Mouse (Mus musculus) frontal cortex, postnatal 36 days (tissue): ENCODE data around the gene Matn4.
"Not testable (repeated sequence)": the region's sequence is repeated elsewhere in the genome, so short reads cannot be mapped to it uniquely, and the experiment has no call there.

Experiments
- DNase-seq, 2 experiments: peaks; one replicate each; pipeline ENCODE4 v3.0.0; 2022; ENCODE audit warnings: low spot score in 2 of 2

The Matn4 gene

DNA sequence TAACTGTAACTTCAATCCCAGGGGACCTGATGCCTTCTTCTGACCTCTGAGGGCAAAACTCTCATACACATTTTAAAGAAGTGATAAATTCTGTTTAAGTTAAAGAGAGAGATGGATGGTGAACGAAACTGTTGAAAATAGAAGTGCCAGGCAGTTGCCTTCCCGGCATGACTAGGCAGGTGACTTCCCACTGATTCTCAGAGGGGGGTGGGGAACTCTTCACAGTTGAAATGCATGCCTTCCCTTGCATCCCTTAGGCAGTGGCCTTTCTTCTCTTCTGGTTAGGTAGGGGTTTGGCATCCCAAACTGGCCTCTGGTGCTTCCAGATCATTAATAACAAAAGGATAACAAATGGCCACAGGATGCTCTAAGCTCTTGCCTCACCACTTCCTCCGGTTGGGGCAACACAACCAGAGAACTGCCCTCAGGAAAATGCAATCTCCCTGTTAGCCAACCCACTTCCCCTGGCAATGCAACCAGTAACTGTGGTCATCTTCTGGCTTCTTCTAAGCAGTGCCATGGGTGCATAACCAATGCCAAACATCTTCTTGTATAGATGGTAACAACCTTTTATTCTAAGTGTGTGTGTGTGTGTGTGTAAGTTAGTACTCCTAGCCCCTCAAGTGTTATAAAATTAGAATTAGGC is 32.4 kb downstream of the Matn4 start:
- DNase-seq: no peak

DNA sequence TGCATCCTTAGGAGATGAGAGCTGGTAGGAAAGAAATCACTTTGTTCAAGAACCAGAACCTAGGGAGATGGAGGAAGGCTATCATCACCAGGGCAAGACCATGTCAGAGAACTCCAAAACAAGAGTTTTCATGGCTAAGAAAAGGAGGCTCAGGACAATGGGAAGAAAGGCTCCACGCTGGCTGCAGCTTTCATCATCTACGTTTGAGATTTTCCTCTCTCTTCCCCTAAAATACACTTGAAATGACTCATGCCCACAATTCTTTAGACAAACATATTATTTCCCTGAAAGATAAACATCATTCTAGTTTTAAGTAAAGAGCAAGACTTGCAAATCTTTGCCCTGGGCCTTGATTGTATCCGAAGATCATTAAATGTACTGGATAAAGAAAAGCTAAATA is 33.6 kb downstream of the Matn4 start:
- no peak for DNase-seq

DNA sequence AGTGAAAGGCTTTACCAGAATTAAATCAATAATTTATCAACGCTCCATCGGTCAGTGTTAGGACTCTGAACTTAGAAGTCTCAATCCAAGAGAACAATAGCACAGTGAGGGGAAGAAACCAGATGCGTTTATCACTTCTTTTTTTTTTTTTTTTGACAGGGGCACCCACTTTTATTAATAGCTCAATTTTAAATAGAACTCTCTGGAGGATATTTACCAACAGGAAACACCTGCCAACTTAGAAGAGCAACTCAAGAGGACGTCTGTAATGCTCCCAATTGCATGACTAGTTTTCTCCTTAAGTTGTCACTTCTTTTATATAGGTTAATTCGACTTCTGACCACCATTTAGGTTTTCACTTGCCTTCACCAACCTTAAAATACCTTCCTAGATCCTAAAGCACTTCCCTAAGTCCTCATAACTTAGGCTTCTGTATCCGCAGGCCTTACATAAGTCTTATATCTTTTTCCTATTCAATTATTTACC is 36.3 kb downstream of the Matn4 start:
- no peak for DNase-seq

DNA sequence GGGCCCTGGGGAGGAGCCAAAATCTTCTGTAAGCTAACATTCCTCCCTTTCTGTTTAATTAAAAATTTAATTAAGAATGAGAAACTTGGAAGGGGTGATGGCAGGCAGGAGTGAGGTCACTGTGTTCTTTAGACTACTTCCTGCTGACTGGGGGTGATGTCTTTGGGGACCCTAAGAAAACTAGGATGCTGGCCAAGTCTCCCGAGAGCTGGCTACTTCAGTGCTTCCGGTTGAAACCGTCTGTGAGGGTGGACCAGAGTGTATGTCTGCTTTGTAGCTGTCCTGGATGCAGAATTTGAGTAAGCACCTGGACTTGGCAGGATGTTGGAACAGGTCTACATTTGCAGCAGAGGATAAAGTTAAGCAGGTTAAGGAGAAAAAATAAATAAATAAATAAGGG is 38.0 kb downstream of the Matn4 start:
- DNase-seq: no peak

DNA sequence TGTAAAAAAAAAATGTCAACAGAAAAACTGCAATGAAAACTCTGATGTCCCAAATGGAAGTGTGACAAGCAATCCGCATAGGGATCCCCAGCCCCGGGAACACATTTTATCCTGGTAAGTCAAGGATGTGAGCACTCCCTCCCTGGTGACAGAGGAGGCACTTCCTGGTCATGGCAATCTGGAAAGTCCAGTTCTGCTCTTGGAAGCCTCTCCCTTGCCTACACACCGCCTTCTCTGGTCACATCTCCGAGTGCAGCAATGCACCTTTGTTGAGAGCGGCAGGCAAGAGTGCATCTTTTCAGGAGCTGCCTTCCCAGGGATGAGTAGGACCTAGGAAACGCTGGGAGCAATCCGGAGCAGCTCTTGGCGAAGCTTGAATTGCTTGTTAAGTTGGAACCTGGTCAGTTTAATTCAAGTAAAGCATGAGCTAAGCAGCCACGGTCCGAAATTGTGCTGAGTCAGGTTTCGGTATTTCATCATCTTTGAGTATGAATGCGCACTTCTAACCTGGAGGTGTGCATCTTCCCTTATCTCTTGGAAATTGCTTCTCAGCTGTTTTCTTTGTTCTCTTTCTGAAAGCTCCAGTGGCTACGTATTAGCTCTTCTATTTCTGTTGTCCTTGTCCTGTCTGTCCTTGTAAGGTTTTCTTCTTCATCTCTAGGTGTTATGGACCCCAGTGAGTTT is 43.8 kb downstream of the Matn4 start:
- DNase-seq: no peak

DNA sequence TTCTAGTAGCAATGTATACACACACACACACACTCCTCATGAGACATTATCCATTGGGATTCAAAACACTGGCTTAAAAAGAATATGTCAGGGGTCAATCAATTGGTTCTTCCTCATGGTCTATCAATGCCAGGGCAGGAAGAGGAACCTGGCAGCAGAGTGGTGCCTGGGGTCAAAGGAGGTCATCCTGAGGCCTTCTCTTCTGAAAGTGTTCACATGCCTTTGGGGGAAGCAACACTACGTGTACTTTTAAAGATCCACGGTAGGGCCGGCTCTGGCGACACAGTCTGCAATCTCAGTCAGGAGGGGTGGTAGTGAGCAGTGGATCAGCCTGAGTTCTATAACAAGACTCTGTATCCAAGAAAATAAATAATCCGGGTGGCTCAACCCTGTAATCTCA is 45.3 kb downstream of the Matn4 start:
- no peak for DNase-seq

DNA sequence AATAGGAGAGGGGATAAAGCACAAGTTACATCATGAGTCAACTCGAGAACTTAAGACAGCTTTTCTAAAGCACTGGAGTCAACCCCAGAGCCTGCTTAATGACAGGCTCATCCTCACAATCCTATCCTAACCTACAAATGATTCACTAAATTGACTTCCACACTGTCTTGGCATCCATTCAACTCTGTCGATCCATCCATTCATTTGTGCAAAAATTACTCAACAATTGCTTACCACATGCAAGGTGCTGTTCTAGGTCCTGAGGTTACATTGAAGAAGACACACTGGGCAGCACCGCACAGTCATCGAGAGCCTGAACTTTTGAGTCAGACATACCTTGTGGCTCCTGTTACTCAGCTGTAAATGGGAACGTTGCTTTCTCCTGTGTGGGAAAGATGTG is 45.9 kb downstream of the Matn4 start:
- no peak for DNase-seq

DNA sequence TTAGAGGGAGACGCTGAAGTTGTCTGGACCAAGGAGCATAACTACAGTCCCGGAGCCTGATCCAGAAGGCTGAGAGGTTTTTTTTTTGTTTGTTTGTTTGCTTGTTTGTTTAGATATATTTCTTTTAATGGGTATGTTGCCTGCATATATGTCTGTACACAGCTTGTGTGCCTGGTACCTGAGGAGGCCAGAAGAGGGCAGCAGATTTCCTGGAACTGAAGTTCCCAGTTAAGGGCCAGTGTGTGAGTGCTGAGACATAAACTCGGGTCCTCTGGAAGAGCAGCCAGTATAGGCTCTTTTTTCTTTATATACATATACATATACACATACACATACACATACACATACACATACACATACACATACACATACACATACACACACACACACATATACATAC is 46.6 kb downstream of the Matn4 start:
- DNase-seq: no peak

DNA sequence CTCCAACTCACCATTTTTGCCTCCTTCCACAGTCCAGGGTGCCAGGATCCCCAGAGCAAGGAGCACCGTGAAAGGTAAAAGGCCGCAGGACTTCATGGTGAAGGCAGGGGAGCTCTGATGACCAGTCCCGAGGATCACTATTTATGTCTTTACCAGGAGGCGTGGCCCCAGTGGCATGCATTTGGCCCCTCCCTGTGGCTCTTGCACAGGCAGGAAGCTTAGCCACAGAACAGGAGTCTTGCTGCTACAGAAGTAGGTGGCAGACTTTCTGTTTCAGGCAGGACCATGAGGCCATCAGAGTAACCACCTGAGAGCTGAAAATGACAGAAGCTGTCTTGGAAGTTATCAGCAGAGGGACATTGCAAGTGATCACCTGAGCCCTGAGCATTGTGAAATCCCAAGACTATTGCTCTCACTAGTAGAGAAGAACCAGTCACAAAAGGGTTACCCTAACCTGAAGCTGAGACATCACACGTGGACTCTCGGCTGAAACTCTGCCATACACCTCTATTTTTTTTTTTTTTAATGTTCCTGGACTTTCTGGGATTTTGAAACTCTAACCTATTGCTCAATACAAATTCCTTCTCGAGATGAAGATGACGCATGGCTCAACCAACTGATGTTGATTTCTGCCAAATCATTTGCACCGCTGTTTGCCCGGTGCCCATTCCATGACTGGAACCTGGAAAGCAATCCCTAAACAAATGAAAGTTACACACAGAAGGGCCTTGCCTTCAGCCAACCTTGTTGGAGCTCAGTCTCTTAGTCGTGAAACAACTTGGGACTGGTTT is 48.6 kb downstream of the Matn4 start:
- DNase-seq: no peak

DNA sequence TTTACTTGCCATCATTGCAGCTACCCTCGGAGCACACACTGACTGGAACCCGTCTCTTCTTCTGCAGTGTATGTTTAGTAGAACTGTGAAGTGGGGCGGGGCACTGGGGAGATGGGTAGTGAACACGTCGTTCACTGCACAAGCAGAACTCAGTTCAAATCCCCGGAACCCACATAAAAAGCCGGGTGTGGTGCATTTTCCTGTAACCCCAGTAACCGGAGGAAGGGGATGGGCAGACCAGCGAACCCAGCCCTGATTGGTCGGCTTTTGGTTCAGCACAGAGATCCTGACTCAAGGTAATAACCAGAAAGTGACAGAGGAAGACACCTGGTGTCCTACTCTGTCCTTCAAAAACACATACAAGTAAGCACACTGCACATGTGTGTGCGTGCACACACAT is 51.6 kb downstream of the Matn4 start:
- no peak for DNase-seq

DNA sequence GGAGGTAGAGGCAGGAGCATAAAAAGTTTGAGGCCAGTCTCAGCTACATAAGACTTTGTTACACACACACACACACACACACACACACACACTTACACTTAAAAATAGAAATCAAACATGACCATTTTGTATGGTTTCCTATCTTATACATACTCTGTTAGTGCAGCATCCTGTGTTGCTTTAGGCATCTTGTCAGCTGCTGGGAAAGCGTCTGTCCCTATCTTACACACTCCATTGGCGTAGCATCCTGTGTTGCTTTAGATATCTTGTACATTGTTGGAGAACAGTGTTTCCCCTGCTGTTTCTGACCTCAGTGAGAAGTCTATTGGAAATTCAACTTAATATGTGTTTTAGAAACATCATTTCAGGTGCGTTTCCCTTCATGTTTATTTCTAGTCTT is 52.3 kb downstream of the Matn4 start:
- DNase-seq: no peak

DNA sequence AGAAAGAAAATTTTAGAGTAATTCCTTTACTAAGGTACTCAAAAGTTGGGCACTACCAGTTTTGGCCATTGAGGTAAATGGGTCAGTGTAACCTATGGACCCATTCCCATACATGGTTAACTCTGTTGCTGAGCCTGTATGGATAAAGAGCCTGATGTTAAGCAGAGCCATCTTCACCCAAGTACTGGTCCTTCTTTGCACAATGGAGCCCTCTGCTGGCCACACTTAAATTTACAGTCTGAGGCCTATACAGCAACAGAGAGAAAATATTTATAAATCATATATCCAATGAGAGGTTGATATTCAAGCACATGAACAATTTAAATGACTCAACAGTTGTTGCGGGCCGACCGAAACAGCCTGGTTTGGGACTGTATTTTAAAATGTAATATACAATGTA is 56.0 kb downstream of the Matn4 start:
- peak in 1 of 2 experiments; percentile 24 for DNase-seq

DNA sequence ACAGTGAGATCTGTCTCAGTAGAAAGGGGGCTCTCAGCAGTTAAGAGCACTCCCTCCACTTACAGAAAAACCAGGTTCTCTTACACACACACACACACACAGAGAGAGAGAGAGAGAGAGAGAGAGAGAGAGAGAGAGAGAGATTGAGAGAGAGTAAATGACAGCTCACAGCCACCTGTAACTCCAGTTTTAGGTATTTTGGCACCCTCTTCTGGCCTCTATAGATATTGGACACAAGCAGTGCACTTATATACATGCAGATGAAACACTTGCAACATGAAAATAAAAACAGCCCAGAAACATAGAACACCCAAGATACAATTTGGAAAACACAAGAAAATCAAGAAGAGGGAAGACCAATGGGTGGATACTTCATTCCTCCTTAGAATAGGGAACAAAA is 57.3 kb downstream of the Matn4 start:
- DNase-seq: not testable (repeated sequence)

DNA sequence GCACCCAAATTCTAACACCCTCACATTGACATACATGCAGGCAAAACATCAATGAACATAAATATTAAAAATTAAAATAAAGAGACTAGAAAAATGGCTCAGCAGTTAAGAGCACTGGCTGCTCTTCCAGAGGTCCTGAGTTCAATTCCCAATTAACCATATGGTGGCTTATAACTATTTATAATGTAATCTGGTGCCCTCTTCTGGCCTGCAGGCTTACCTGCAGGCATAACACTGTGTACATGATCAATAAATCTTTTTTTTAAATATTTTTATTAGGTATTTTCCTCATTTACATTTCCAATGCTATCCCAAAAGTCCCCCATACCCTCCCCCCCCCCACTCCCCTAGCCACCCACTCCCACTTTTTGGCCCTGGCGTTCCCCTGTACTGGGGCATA is 61.2 kb downstream of the Matn4 start:
- DNase-seq: not testable (repeated sequence)
